Mouse (Mus musculus) E14TG2a.4 (cell line): ENCODE results near the gene Glipr2.

Source experiments
- CTCF ChIP-seq: conservative IDR thresholded peaks from 2 replicates; pipeline ENCODE4 v1.5.1; 2014; ENCODE audit warnings: low read length
- NANOG ChIP-seq: IDR thresholded peaks from 2 replicates; pipeline ENCODE4 v1.6.1; 2014; ENCODE audit warnings: borderline replicate concordance, low read length, mixed read lengths
- POU5F1 ChIP-seq: IDR thresholded peaks from 2 replicates; pipeline ENCODE4 v1.6.1; 2014; ENCODE audit warnings: low read length, borderline replicate concordance

DNA sequence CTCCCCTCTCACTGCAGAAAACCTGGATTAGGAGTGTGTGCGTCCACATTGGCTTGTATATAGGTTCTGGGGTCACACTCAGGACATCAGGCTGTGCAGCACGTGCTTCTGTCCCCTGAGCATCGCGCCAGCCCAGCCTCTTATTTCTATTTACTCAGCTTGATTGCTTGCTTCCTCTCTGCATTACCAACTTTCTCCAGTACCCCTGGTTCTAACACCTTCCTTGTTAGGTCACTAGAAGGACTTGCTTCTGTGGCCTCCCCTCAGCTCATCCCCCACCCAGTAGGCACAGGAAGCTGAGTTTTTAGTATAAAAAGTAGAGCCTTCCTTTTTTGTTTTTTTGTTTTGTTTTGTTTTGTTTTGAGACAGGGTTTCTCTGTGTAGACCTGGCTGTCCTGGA, 21.0 kb upstream of the Glipr2 start:
- TF ChIP-seq CTCF (no peak), NANOG (no peak), POU5F1 (no peak)
